Mouse (Mus musculus): ENCODE measurements around the gene Tesk2. TPM values are rescaled to one million over a fixed set of nuclear protein-coding genes. Genes with fewer than 3 reads are reported as not detected.

Gene Tesk2
- polyA plus RNA-seq, 1 experiment from 2014 or later, result 5.1 TPM

DNA sequence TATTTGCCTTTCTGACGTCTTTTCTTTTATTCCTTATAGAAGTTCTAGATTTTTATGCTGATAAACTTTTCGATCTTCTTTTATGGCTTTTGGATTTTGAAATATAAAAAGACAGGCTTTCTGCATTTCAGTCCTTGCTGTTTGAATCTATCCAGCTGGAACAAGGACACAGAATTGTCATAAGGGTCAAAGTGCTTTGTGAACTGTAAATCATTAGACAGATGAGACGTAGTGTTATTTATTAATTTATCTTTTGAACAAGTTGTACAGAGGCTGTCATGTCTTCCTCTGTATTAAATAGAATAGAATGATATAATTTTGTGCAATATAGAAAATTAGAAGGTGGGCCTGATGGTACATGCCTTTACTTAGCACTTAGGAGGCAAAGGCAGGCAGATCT is 6.7 kb downstream of the Tesk2 start:
- Histone ChIP-seq H3K4me1 (peaks cover 7% of the 10 kb centered on the region), H3K27me3 (ENCODE audit: insufficient read depth, poor library complexity, severe bottlenecking) (no peaks in the 10 kb centered on the region), H3K4me3 (no peak overlapping the region), H3K27ac (no peak overlapping the region), H3K9me3 (no peaks in the 10 kb centered on the region), H3K36me3 (no peaks in the 10 kb centered on the region)
- DNase-seq (ENCODE audit: low spot score), result no peak
- 78% methylated on average over 3 of the region's 3 CpGs for WGBS

GRCm38 (mm10) chr4:116729532-116729931 is 8.8 kb downstream of the Tesk2 start:
- WGBS, result 89% methylated on average over 3 of the region's 3 CpGs
- Histone ChIP-seq H3K36me3 (no peaks in the 10 kb centered on the region), H3K9me3 (no peaks in the 10 kb centered on the region), H3K27me3 (ENCODE audit: insufficient read depth, poor library complexity, severe bottlenecking) (no peaks in the 10 kb centered on the region), H3K27ac (no peak overlapping the region), H3K4me1 (peaks cover 6% of the 10 kb centered on the region; the same call in 1 of the 2 replicates), H3K4me3 (no peak overlapping the region)
- DNase-seq (ENCODE audit: low spot score), result no peak

DNA sequence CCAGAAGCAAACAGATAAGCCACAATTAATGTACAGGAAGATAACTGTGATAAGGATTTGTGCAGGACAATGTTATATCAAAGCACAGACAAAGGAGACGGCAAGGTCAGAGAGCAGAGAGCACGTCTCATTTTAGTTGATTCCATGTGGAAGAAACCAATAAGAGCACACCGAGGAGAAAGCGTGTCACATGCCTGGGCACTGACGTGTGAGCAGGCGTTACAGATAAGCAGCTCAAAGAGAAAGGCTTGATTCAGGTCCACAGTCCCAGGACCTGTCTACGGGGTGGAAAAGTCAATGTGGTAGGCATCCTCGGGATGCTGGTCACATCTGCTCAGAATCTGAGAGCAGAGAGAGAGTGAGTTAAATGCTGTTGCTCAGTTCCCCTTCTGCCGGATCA is 10.3 kb downstream of the Tesk2 start:
- no peak overlapping the region for H3K4me3 ChIP-seq
- WGBS, result 49% methylated on average over 9 of the region's 9 CpGs
- no peaks in the 10 kb centered on the region for H3K36me3 ChIP-seq
- no peaks in the 10 kb centered on the region for H3K9me3 ChIP-seq
- peaks cover 6% of the 10 kb centered on the region; the same call in 1 of the 2 replicates for H3K4me1 ChIP-seq
- no peak overlapping the region for H3K27ac ChIP-seq
- no peaks in the 10 kb centered on the region for H3K27me3 ChIP-seq (ENCODE audit: insufficient read depth, poor library complexity, severe bottlenecking)
- DNase-seq (ENCODE audit: low spot score), result no peak

GRCm38 (mm10) chr4:116732355-116732754 is 11.6 kb downstream of the Tesk2 start:
- H3K27me3 ChIP-seq (ENCODE audit: insufficient read depth, poor library complexity, severe bottlenecking), result no peaks in the 10 kb centered on the region
- H3K4me3 ChIP-seq, result no peak overlapping the region
- WGBS, result 77% methylated on average over 5 of the region's 5 CpGs
- no peak overlapping the region for H3K27ac ChIP-seq
- peaks cover 6% of the 10 kb centered on the region; the same call in 1 of the 2 replicates for H3K4me1 ChIP-seq
- no peaks in the 10 kb centered on the region for H3K9me3 ChIP-seq
- DNase-seq (ENCODE audit: low spot score), result no peak
- H3K36me3 ChIP-seq, result no peaks in the 10 kb centered on the region

GRCm38 (mm10) chr4:116734996-116735395 is 14.2 kb downstream of the Tesk2 start:
- Histone ChIP-seq H3K9me3 (no peaks in the 10 kb centered on the region), H3K27ac (no peak overlapping the region), H3K4me1 (peaks cover 6% of the 10 kb centered on the region; the same call in 1 of the 2 replicates), H3K27me3 (ENCODE audit: insufficient read depth, poor library complexity, severe bottlenecking) (no peaks in the 10 kb centered on the region), H3K4me3 (no peak overlapping the region), H3K36me3 (no peaks in the 10 kb centered on the region)
- no peak for DNase-seq (ENCODE audit: low spot score)
- 80% methylated on average over 2 of the region's 2 CpGs for WGBS

GRCm38 (mm10) chr4:116738972-116739751 is 18.4 kb downstream of the Tesk2 start:
- 56% methylated on average over 9 of the region's 9 CpGs for WGBS

DNA sequence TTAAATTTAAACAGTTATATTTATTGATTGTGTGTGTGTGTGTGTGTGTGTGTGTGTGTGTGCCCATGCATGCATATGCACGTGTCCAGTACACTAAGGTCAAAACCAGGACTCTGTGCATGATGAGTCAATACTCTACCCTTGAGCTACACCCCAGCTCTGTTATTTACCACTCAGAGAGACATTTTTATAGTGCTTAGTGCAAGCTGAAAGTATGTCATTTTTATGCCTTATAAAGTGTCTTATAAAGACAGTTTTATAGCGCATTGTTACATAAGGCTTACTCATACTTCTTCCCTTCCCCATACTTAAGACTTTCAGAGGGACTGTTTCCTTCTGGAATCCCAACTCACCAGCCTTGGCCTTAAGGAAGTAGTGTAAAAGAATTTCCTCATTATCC is 29.0 kb downstream of the Tesk2 start:
- 87% methylated on average over 2 of the region's 2 CpGs for whole genome bisulfite sequencing
- no peaks in the 10 kb centered on the region for H3K27me3 ChIP-seq (ENCODE audit: insufficient read depth, poor library complexity, severe bottlenecking)
- no peaks in the 10 kb centered on the region for H3K9me3 ChIP-seq
- H3K27ac ChIP-seq, result no peak overlapping the region
- H3K4me3 ChIP-seq, result no peak overlapping the region
- no peak for DNase-seq (ENCODE audit: low spot score)
- no peaks in the 10 kb centered on the region for H3K36me3 ChIP-seq
- no peaks in the 10 kb centered on the region for H3K4me1 ChIP-seq

More at GRCm38 (mm10) chr4:116738972-116739751, 18.4 kb downstream of the Tesk2 start:
- DNase-seq (ENCODE audit: low spot score), result no peak
- Histone ChIP-seq H3K9me3 (no peaks in the 10 kb centered on the region), H3K4me1 (no peaks in the 10 kb centered on the region), H3K27me3 (ENCODE audit: insufficient read depth, poor library complexity, severe bottlenecking) (no peaks in the 10 kb centered on the region), H3K27ac (no peak overlapping the region), H3K4me3 (no peak overlapping the region), H3K36me3 (no peaks in the 10 kb centered on the region)

DNA sequence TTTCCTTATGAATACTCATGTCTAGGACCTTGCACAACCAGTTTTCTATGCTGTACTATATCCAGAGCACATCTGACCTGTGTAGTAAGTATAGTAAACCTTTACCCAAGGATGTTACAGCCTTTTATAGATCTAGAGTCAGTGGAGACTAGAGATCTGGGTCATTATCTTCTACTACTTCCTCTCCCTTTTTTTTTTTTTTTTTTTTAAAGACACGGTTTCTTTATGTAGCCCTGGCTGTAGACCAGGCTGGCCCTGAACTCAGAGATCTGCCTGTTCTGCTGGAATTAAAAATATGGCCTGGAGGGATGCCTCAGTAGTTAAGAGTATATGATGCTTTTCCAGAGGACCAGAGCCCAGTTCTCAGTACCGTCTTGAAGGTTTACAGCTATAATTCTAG is 41.2 kb downstream of the Tesk2 start:
- H3K27ac ChIP-seq, result no peak overlapping the region
- H3K9me3 ChIP-seq, result no peaks in the 10 kb centered on the region
- H3K4me1 ChIP-seq, result no peaks in the 10 kb centered on the region
- H3K4me3 ChIP-seq, result no peak overlapping the region
- no peaks in the 10 kb centered on the region for H3K36me3 ChIP-seq
- DNase-seq (ENCODE audit: low spot score), result no peak
- WGBS, result 66% methylated on average over 2 of the region's 2 CpGs
- H3K27me3 ChIP-seq (ENCODE audit: insufficient read depth, poor library complexity, severe bottlenecking), result no peaks in the 10 kb centered on the region

DNA sequence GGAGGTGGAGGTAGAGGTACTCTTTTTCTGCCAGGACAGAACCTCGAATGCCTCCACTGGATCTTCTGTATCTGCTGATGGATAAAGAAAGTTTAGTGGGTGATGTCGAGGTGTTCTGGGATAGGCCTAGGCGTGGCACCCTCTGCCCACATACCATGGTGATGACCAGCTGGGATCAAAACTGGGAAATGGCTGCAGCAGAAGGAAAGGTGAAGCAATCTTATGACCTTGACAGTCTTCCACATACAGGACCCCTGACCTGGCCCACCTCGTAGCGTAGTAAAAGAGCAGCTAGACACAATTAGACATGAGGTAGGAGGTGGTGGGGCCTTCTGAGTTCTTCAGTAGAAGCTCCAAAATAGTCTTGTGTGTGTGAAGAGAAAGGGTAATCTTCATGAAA is 43.3 kb downstream of the Tesk2 start:
- whole genome bisulfite sequencing, result 80% methylated on average over 5 of the region's 5 CpGs
- Histone ChIP-seq H3K27ac (no peak overlapping the region), H3K9me3 (no peaks in the 10 kb centered on the region), H3K36me3 (no peaks in the 10 kb centered on the region), H3K4me3 (no peak overlapping the region), H3K27me3 (ENCODE audit: insufficient read depth, poor library complexity, severe bottlenecking) (no peaks in the 10 kb centered on the region), H3K4me1 (no peaks in the 10 kb centered on the region)
- no peak for DNase-seq (ENCODE audit: low spot score)

DNA sequence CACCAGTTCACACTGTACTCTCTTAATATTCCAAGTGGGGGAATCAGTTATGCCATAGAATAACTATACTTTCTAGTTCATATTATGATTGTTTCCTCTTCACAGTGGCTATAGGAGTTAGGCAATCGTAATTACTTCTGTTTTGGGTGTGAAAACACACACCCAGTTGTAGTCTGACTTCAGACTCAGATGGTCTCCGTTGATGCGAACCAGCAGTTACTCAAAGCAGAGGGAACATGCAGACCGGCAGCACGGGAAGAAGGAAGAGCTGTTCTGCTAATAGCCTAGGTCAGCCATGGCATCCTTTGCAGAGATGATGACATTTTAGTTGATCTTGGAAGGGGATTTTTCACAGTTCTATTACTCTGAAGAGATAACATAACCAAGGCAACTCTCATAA is 47.8 kb downstream of the Tesk2 start:
- Histone ChIP-seq H3K36me3 (no peaks in the 10 kb centered on the region), H3K27me3 (ENCODE audit: insufficient read depth, poor library complexity, severe bottlenecking) (no peaks in the 10 kb centered on the region), H3K27ac (no peak overlapping the region), H3K4me3 (no peak overlapping the region), H3K9me3 (no peaks in the 10 kb centered on the region), H3K4me1 (no peaks in the 10 kb centered on the region)
- WGBS, result 85% methylated on average over 5 of the region's 5 CpGs
- DNase-seq (ENCODE audit: low spot score), result no peak

- Histone ChIP-seq H3K36me3 (no peaks in the 10 kb centered on the region), H3K9me3 (no peaks in the 10 kb centered on the region), H3K4me1 (no peaks in the 10 kb centered on the region), H3K4me3 (no peak overlapping the region), H3K27me3 (ENCODE audit: insufficient read depth, poor library complexity, severe bottlenecking) (no peaks in the 10 kb centered on the region), H3K27ac (no peak overlapping the region)
- DNase-seq (ENCODE audit: low spot score), result no peak
Observed at GRCm38 (mm10) chr4:116769060-116769459, 48.3 kb downstream of the Tesk2 start.

GRCm38 (mm10) chr4:116776391-116776790 is 55.6 kb downstream of the Tesk2 start:
- WGBS, result 83% methylated on average over 5 of the region's 5 CpGs
- Histone ChIP-seq H3K27me3 (ENCODE audit: insufficient read depth, poor library complexity, severe bottlenecking) (no peaks in the 10 kb centered on the region; the same call in 1 of the 2 replicates), H3K4me1 (no peaks in the 10 kb centered on the region), H3K9me3 (no peaks in the 10 kb centered on the region), H3K27ac (no peak overlapping the region), H3K36me3 (no peaks in the 10 kb centered on the region), H3K4me3 (no peak overlapping the region)
- no peak for DNase-seq (ENCODE audit: low spot score)

GRCm38 (mm10) chr4:116777079-116777478 is 56.3 kb downstream of the Tesk2 start:
- Histone ChIP-seq H3K4me1 (no peaks in the 10 kb centered on the region), H3K4me3 (no peak overlapping the region), H3K27ac (no peak overlapping the region), H3K9me3 (no peaks in the 10 kb centered on the region), H3K36me3 (no peaks in the 10 kb centered on the region), H3K27me3 (ENCODE audit: insufficient read depth, poor library complexity, severe bottlenecking) (no peaks in the 10 kb centered on the region; the same call in 1 of the 2 replicates)
- 84% methylated on average over 3 of the region's 3 CpGs for WGBS
- DNase-seq (ENCODE audit: low spot score), result no peak

- H3K27me3 ChIP-seq (ENCODE audit: insufficient read depth, poor library complexity, severe bottlenecking), result no peaks in the 10 kb centered on the region; the same call in 1 of the 2 replicates
- H3K4me3 ChIP-seq, result no peak overlapping the region
- no peak for DNase-seq (ENCODE audit: low spot score)
- no peaks in the 10 kb centered on the region for H3K4me1 ChIP-seq
- H3K27ac ChIP-seq, result no peak overlapping the region
- H3K36me3 ChIP-seq, result no peaks in the 10 kb centered on the region
- 77% methylated on average over 2 of the region's 2 CpGs for WGBS
- no peaks in the 10 kb centered on the region for H3K9me3 ChIP-seq
Observed at GRCm38 (mm10) chr4:116780541-116780940, 59.8 kb downstream of the Tesk2 start.

Measured in heart, embryonic 10.5 days (tissue).